ENCODE assay signal across 8 mouse cellular contexts in genomic region chr4:152274681-152275131, GRCm38 (mm10). TPM values are rescaled to one million over a fixed set of nuclear protein-coding genes. Genes with fewer than 3 reads are reported as not detected.
A peak's percentile ranks its signal among the peaks of the same experiment; 100 is the strongest.
DNase-seq lines count a peak whose midpoint lies in the region; ATAC-seq lines count a peak whose summit lies in the region.

No protein-coding gene starts in this region.

- DNase-seq in urinary bladder, postnatal 36 days (ENCODE audit: low spot score in 2 of 2): peak; percentile 35 to 36
- DNase-seq in urinary bladder, postnatal 4 days (ENCODE audit: low spot score in 2 of 2): no peak
- peak; percentile 65 for DNase-seq in gastrocnemius, postnatal 25 days
- no peak for DNase-seq in T-cell, adult 2 months (ENCODE audit: low spot score)
- DNase-seq in frontal cortex, postnatal 36 days (ENCODE audit: low spot score in 2 of 2): no peak
- DNase-seq in spleen, postnatal 10 days (ENCODE audit: low spot score in 2 of 2): no peak

- under 1% methylated on average over 20 of the region's 20 CpGs for WGBS in intestine, embryonic 15.5 days

- peaks cover 17% of the 10 kb centered on the region for H3K27me3 ChIP-seq in intestine, embryonic 15.5 days (replicated peaks)

- no peaks in the 10 kb centered on the region for H3K36me3 ChIP-seq in intestine, embryonic 15.5 days

- H3K27ac ChIP-seq in intestine, embryonic 15.5 days: peak overlapping the region; percentile 80; the same call in 1 of the 2 replicates

- peak overlapping the region; percentile 95 for H3K4me2 ChIP-seq in intestine, embryonic 15.5 days (replicated peaks)

- peak overlapping the region; percentile 67 for H3K4me3 ChIP-seq in intestine, embryonic 15.5 days (replicated peaks)

- H3K9me3 ChIP-seq in intestine, embryonic 15.5 days: no peaks in the 10 kb centered on the region

- peak overlapping the region; percentile 76 for H3K9ac ChIP-seq in intestine, embryonic 15.5 days

- peak; percentile 72 for ATAC-seq in intestine, embryonic 15.5 days
- ATAC-seq in megakaryocyte, adult 5-6 weeks (ENCODE audit: poor library complexity, severe bottlenecking): peak; percentile 50

- H3K4me1 ChIP-seq in intestine, embryonic 15.5 days (replicated peaks): peaks cover 40% of the 10 kb centered on the region

RNA-seq across cellular contexts. Expression of gene Gpr153, which starts 0.7 kb away (rescaled TPM):
- total RNA-seq in gastrocnemius, postnatal 25 days (2021): 10 to 100 TPM in 1 of 2 experiments, 1 to 10 TPM in 1; 9.9 to 11.0 TPM
- polyA plus RNA-seq in intestine, embryonic 15.5 days (2015; fragmentation: Nextera tagmentation; extraction: Ambion mirVana): 7.3 and 8.1 TPM in 2 replicates
- not detected in 2 replicates for total RNA-seq in megakaryocyte, adult 5-6 weeks (2015)
- total RNA-seq in megakaryocyte, adult 5-6 weeks (2017): 0.04 and 1.7 TPM in 2 replicates

RNA-seq across cellular contexts. Expression of gene Hes3, which starts 16.8 kb away (rescaled TPM):
- total RNA-seq in gastrocnemius, postnatal 25 days (2021): not detected
- polyA plus RNA-seq in intestine, embryonic 15.5 days (2015; fragmentation: Nextera tagmentation; extraction: Ambion mirVana): not detected in 2 replicates
- not detected in 2 replicates for total RNA-seq in megakaryocyte, adult 5-6 weeks (2015)
- total RNA-seq in megakaryocyte, adult 5-6 weeks (2017): not detected in 2 replicates

RNA-seq across cellular contexts. Expression of gene Icmt, which starts 22.3 kb away (rescaled TPM):
- total RNA-seq in gastrocnemius, postnatal 25 days (2021): 10 to 100 TPM; 16.5 to 16.8 TPM
- 17.3 and 17.6 TPM in 2 replicates for polyA plus RNA-seq in intestine, embryonic 15.5 days (2015; fragmentation: Nextera tagmentation; extraction: Ambion mirVana)
- 8.7 and 9.3 TPM in 2 replicates for total RNA-seq in megakaryocyte, adult 5-6 weeks (2015)
- 9.7 and 11.9 TPM in 2 replicates for total RNA-seq in megakaryocyte, adult 5-6 weeks (2017)

RNA-seq across cellular contexts. Expression of gene Rnf207, which starts 44.1 kb away (rescaled TPM):
- not detected for total RNA-seq in gastrocnemius, postnatal 25 days (2021)
- 2.1 and 2.5 TPM in 2 replicates for polyA plus RNA-seq in intestine, embryonic 15.5 days (2015; fragmentation: Nextera tagmentation; extraction: Ambion mirVana)
- total RNA-seq in megakaryocyte, adult 5-6 weeks (2015): not detected in 2 replicates
- not detected in 2 replicates for total RNA-seq in megakaryocyte, adult 5-6 weeks (2017)

RNA-seq across cellular contexts. Expression of gene Rpl22, which starts 50.8 kb away (rescaled TPM):
- 100 to 1,000 TPM; 194 to 222 TPM for total RNA-seq in gastrocnemius, postnatal 25 days (2021)
- polyA plus RNA-seq in intestine, embryonic 15.5 days (2015; fragmentation: Nextera tagmentation; extraction: Ambion mirVana): 371 and 424 TPM in 2 replicates
- total RNA-seq in megakaryocyte, adult 5-6 weeks (2015): 968 and 1,019 TPM in 2 replicates
- total RNA-seq in megakaryocyte, adult 5-6 weeks (2017): 2,015 and 2,172 TPM in 2 replicates

Comparison
In these comparisons a context has a peak if more than half of its experiments do, and no peak if none do; other contexts are left out.
1. DNase-seq: peak in urinary bladder, postnatal 36 days (2 of 2) and gastrocnemius, postnatal 25 days (single experiment); none in urinary bladder, postnatal 4 days (0 of 2), T-cell, adult 2 months (single experiment), frontal cortex, postnatal 36 days (0 of 2) and spleen, postnatal 10 days (0 of 2).